Mouse (Mus musculus) CH12F3 (cell line): ENCODE measurements at regions not wholly inside any gene's neighbourhood (a gene's known extent, or its start where the extent isn't known, plus 50 kb on each side); places are given as distances from the start of the nearest gene placed in this dataset.

Experiments
- in situ Hi-C: fragments of 300-500 bp; cut with MboI; formaldehyde crosslinking; loops from 2 replicates; pipeline ENCODE4 v1.14.3; 2020; ENCODE audit warnings: low sequenced_read_pairs

DNA sequence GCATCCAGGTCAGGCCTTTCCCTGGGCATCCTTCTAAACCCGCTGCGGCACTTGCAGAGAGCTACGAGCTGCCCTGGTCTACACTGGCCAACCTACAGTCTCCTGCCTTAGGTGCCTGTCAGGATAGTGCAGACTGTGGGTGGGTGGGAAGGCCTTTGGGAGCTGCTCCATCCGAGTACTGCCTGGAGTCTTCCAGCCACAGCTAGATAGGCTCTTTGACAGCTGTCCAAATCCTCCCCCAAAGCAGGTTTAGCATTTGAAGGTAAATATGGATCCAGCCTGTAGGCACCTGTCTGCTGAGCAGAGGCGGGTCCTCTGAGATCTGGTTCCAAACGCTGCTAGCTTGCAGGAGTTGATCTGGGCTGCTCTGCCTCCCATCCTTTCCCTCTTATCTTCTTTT lies 295.6 kb upstream of the Hs6st1 start:
- in situ Hi-C loops, result no loop called here

DNA sequence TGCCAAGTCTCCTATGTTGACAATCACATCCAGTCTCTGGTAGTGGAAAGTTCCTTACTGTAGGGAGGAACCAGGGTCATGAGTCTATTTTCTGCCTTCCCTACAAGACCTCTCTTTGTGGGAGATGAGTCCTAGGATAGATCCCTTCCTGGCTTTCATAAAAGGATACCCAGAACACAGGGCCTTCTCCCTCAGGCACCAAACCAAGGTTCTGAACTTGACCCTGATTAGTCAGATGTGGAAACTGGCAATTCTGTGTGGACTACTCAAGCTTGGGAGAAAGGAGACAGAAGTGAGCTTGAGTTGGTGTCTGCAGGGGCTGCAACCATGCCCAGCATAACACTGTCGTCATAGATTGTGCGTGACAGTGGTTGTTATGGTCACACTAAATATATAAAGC lies 293.6 kb upstream of the Hs6st1 start:
- in situ Hi-C loops, result no loop called here

DNA sequence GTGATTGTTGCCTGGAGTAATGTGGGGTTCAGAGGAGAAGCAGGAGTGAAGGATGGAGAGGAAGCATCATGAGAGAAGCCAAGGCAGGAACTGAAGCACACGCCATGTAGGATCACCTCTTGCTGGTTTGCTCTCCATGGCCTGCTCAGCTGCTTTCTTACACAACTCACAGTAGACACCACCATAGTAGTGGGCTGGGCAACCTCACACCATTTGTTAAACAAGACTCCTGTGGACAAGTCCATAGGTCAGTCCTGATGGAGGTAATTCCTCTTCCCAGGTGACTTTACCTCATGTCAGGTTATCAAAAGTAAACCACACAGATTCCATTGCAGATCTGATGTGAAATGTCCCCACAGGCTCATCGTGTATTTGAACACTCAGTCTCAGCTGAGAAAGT lies 285.5 kb upstream of the Hs6st1 start:
- in situ Hi-C loops, result no loop called here

DNA sequence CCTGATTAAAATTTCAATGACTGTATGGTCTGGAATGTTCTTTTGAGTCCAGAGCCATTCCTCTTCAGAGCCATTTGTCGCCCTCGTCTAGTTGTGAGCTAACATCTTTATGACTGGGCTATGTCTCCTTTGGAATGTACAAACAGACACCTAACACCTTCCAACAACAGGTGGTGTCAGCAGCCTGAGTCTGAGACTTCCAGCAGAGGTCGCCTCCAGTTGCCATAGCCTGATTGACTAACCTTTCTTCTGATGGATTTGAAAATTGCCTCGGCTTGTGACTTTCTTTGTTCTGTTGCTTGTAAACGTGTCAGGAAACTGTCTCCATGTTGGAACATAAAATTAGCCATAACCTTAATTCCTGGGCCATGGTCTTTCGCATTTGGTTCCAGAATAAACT lies 284.8 kb upstream of the Hs6st1 start:
- in situ Hi-C loops, result no loop called here

DNA sequence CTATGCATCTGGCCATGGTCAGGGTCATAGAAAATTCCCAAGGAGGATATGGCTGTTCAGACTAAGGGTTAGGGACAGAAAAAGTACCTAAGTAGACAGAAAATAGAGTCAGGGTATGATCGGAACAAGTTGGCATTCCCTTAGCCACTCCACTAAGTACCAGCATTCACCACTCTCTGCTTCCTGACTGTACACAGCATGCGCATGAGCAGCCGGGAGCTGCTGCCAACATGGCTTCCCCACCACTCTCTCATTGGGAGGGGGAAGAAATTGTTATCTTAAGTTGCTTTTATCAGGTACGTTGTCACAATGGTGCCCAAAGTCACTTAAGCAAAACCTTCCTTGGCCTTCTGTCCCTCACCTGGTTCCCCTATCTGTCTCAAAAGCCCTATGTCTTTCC lies 282.0 kb upstream of the Hs6st1 start:
- in situ Hi-C loops, result no loop called here

DNA sequence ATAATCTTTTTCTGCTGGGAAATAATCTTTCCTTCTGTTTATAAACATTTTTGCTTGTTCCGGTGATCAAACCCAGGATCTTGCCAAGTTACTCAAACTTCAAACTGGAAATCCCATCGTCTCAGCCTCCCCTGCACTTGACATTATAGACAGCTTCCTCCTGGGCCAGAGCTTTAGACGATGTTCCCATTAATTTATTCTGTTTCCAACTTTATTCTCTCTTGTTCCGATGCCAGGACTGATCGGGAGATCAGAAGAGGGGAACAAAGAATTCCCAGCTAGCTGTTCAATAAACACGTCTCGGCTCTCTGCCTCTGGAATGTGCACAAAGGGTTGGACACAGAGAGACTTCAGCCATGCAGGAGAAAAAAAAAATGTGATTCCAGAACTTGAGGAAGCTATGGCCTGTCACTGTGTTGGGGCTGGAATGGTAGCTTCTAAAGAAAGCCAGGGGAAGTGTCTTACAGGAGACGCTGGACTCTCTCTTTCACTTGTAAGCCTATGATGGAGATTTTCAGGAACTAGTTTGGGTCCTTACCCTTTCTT lies 281.5 kb upstream of the Hs6st1 start:
- in situ Hi-C loops, result no loop called here

DNA sequence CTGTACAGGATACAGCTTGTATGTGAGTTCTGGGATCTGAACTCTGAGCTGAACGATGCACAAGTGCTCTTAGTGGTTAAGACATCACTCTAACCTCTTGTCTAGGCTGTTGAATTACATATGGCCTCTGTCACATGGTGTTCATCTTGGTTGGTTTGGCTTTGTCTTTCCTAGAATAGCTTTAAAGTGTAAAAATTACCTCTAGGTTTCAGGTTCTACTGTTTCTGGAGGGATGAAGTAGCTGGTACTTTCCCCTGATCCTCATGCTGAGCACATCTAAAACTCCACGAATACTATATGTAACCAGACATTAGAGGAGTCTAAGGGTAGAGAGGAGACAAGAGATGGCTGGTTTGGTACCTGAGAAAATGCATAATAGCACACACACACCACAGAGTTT lies 271.1 kb upstream of the Hs6st1 start:
- in situ Hi-C loops, result no loop called here

DNA sequence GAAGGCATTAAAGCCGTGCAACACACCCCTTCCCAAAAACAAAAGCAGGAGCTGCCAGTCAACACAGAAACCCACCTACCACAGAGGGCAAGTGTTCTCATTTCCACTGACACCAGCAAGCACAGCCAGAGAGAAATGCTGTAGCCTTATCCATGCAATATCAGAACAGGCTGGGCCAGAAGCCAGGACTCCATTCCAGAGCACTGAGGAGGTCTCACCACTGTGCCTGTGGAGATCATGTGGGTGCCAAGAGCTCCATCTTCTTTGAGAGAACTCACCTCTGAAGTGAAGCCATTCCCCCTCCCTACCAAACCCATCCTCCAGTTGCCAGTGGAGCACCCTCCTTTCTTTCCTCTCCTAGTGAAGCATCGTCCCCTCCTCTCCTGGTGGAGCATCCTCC lies 270.7 kb upstream of the Hs6st1 start:
- in situ Hi-C loops, result no loop called here

DNA sequence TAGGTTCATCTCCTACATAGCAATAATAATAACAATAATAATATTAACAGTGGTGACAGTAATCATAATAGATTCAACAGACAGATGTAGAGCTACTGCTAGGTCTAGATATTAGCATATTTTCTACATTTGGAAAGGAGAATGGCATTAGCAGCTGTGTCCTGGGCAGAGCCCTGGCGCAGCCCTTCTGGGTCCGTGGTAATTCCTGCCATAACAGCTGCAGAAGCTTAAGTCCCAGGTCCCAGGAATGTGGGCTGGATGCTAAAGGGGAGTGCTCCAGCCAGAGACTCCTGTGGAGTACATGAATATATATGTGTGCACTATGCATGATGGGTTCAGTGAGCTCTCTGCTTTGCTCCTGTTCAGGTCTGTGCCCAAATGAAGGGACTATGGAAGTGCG lies 262.7 kb upstream of the Hs6st1 start:
- in situ Hi-C loops, result no loop called here

DNA sequence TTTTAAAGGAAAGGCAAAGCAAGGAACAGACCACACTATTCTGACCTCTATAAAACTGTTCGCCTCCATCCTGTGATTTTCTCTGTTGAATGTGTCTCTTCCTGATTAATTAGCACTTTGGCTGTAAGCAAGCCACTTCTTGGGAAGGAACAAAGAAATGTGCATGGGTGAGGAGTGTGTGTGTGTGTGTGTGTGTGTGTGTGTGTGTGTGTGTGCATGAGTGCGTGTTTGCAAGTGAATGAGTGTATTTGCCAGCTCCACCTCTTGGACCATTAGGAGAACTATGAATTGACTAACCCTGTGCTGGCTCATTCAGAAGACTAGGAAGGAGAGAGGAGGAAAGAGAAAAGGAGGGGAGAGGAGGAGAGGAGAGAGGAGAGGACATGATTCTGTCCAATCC lies 261.9 kb upstream of the Hs6st1 start:
- in situ Hi-C loops, result no loop called here

DNA sequence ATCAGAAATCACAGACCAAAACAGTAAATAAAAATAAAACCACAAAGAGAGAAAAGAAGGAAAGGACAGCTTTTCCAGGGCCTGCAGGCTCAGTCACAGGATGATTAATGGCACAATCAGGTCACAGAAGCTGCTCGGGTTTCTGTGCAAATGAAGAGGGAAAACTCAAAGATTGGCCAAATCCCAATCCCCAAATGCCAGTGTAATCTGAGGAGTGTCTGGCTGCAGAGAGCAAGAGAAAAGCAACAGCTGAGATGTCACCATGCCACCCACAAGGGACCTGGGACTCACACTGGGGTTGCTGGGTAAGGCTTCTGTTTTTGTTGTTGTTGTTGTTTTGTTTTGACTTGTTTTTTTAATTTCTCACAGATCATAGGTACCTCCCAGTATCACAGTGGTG lies 261.5 kb upstream of the Hs6st1 start:
- in situ Hi-C loops, result no loop called here

DNA sequence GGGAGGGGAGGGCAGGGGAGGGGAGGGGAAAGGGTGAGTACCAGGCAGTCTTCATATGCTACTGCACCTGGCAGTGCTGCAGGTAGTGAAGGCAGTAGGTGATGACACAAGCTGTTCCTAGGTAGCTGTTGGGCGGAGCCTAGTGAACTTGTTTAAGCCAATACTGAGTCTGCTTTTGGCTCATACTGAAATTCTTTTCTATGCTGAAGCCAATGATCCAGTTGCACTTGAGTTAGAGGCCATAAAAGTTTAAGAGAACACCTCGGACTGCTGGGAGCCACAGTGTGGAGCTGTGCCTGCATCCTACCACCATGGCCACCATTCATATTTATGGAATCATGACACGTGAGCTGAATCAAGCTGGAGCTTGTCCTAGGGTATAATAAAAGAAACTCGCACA lies 259.3 kb upstream of the Hs6st1 start:
- in situ Hi-C loops, result no loop called here

DNA sequence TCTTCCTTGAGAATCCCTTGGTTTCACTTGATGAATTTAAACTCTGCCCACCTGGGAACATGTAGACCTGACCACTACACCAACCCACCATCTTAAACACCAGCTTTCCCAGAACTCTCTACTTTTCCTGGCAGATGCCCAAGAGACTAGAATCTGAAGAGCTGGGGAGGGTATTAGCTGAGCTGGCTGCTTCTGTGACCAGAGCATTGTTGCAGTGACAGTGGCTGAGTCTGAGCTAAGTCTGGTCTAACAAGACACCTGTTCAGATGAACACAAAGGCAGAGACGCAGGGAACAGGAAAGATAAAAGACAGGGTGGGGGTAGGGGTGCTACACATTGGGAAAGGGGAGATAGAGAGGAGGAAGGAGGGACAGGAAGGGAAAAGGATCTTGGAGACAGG lies 258.9 kb upstream of the Hs6st1 start:
- in situ Hi-C loops, result no loop called here

DNA sequence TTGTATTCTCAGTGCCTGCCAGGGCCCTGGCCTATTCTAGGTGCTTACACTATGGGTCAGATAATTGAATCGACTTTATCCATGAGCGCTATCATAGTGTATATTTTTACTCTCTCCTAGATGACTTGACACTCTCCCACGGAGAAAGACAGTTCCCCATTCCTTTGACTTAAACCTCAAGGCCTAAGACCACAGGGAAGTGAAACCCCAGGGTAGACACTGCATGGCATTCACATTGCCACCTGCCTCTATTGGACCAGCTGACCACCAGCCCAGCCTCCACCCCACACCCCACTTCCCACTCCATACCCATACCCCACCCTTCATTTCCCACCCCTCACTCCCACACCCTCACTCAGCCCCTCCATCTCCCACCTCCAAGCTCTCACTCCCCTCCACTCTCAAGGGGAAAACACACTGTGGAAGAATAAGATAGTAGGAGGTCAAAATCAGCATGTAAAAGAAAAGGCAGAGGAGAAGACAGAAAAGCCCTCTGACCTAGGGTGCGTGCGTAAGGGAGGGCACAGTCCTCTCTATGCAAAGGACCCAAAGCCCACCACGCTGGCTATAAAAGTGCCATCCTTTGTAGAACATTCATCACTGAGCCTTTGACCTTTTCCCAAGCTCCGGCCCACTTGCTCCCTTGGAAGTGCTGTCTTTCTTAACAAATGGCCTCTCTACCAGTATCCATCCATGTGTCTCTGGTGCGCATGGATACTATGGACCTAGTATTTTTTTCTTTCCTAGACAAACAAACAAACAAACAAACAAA lies 257.4 kb upstream of the Hs6st1 start:
- in situ Hi-C loops, result no loop called here

DNA sequence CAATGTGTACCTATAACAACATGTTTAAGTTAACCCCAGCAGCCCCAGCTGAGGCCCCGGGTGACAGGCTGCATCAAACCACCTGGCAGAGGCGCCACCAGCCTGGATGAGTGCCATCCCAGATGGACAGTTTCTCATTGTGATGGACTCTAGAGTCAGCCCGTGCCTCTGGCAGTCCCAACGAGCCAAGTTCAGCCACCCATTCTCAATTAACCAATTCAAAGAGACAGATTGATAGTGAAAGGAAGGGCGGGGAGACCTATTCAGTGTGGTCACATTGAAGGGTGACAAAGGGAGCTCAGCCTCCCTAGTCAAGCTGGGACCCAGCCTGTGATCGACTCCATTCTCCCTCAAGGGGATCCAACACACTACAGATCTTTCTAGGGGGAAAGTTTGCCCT lies 256.8 kb upstream of the Hs6st1 start:
- in situ Hi-C loops, result no loop called here

DNA sequence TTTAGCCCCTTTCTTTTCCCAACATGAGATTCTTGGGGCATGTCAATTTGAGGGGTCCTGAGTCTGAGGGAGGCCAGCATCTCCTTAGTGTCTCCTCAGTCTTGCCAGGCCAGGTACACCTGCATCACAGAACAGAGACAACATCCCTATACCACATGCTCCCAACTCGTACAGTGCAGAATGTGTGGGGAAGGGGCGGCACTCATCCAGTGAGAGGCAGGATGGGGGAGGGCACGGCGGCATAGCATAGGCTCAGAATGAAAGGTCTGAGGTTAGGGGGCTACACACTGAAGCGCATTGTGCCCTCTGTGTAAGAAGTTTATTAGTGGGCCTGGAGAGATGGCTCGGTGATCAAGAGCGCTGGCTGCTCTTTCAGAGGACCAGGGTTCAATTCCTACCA lies 256.4 kb upstream of the Hs6st1 start:
- in situ Hi-C loops, result no loop called here

DNA sequence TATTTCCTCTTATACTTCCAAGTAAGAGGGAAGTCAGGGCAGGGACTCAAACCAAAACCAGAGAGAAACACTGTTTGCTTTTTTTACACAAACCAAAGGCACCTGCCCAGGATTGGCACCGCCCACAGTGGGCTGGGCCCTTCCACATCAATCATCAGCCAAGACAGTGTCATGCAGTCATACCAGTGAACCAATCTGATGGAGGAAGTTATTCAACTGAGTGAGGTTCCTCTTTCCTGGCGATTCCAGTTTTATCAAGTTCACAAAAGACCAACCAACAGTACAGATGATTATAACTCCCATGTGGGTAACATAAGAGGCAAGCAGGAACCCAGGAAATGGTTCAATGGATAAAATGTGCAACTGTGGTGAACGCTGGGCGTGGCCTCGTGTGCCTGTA lies 254.6 kb upstream of the Hs6st1 start:
- in situ Hi-C loops, result no loop called here

DNA sequence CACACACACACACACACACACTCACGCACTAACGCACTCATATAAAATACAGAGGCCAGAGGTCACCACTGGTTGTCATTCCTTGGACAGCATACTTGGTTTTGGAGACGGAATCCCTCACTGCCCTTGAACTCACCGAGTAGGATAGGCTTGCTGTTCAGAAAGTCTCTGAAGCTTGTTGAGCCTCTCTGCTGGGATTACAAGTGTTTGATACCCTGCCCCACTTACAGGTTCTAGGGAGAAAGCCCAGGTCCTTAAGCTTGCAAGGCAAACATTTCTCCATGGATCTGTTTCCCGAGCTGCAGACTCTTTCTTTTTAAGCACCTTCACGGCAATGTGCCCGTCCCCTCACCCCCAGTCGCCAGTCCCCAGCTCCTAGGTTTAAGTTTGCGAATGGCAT lies 254.0 kb upstream of the Hs6st1 start:
- in situ Hi-C loops, result no loop called here

DNA sequence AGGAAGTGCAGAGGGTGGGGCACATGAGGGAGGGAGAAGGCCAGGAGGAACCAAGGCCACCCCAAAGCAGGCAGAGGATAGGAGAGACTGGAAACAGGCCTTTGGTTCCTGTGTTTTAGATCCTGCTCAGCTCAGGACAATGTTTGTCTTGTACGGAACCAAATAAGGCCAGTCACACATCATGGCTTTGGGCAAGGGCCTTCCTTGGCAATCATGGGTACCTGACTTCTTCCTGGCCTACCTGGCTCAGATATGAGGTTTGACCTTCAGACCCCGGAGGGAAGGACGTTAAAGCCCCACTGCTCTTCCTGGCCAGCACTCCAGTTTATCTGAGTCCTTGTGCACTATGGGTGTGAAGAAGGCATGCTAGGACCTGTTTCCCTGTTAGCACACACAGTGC lies 253.4 kb upstream of the Hs6st1 start:
- in situ Hi-C loops, result no loop called here

DNA sequence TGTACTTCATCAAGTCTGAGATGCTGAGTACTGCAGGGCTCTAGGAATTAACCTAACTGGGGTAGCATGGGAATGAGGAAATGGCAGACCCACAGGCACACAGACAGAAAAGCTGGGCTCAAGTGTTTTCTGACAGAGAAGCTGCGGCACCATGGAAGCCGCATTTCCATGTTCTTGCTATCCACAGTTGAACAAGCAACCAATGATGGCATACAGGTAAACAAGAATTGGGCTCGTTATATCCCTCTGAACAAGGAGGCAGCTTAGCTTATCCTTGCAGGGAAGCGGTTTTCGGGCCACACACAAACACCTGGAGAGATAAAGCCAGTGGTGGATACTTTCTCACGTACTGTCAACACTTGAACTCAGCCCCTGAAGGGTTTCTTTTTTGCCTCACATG lies 246.4 kb upstream of the Hs6st1 start:
- in situ Hi-C loops, result no loop called here

DNA sequence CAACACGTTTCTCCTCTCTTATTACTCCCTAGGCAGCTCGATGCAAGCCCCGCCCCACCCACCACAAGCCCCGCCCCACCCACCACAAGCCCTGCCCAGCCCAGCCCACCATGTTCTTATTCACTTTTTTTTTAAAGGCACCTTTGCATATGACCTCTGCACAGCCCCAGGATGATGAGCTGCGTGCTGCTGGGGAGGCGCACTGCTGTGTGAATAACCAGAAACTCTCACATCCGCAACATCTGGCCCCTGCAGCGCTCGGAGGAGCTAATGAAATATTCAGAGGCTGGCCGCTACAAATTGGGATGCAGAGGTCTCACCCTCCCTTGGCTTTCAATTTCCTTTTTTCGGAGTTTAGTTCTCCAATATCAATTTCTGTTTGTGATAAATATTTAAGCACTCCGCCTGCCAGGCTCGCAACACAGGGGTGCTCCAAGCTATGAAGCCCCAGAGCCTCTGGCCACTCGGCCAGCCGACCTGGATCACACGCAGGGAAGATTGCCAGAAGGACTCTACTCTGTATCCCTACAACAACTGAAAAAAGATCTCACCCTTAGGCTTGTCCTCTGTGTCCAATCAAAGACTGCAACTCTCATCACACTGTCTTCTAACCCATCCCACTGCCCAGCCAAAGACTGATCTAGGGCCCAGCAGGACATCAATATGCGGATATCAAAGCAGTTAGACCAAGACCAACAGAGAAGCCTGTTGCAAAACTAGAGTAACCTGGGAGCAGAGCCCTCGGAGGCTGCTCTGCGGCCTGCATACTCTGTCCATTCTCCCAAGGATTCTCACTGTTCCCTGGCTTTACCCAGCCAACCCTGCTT lies 245.6 kb upstream of the Hs6st1 start:
- in situ Hi-C loops, result no loop called here

DNA sequence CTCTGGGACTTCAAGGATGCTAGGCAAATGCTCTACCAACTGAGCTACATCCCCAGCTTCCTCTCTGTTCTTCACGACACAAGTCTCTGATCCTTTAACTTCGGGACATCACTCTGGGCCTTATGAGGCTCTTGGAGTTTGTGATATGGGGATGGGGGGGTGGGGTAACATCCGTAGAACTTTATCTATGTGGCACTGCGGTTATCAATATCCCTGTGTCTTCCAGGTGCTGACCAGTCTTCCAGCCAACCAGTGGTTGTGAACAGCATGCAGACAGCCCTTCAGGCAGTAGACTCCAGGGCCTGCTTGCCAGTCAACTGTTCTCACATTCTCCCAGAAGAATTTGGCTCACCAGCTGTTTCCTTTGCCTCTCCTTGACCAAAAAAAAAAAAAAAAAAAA lies 244.7 kb upstream of the Hs6st1 start:
- in situ Hi-C loops, result no loop called here
